Mouse (Mus musculus) lung, postnatal 0 days (tissue): Measurements from ENCODE around the gene Zfp366. TPM values are rescaled to one million over a fixed set of nuclear protein-coding genes. Genes with fewer than 3 reads are reported as not detected.

ENCODE experiments used
- ATAC-seq: fragments of 200-750 bp; cut with Nextera tagmentation; 2 replicates; pipeline ENCODE4 v1.8.0; 2017; ENCODE audit warnings: moderate library complexity
- DNase-seq: peaks from one replicate; pipeline ENCODE4 v3.0.0-alpha.2; 2016; ENCODE audit warnings: low spot score
- H3K27ac ChIP-seq: fragments of 300-500 bp; sonication (generic); 2 replicates; pipeline ENCODE4 v1.5.1; 2014; ENCODE audit warnings: antibody characterized with exemption, mild to moderate bottlenecking, low read length, mixed read lengths
- H3K27me3 ChIP-seq: fragments of 300-500 bp; sonication (generic); replicated peaks from 2 replicates; pipeline ENCODE4 v1.6.1; 2014; ENCODE audit warnings: low read length, mixed read lengths; ENCODE audit not compliant: insufficient read depth
- H3K36me3 ChIP-seq: fragments of 300-500 bp; sonication (generic); 2 replicates; pipeline ENCODE4 v1.6.1; 2014; ENCODE audit warnings: low read length, mixed read lengths; ENCODE audit not compliant: insufficient read depth
- H3K4me1 ChIP-seq: fragments of 300-500 bp; sonication (generic); 2 replicates; pipeline ENCODE4 v1.6.1; 2014; ENCODE audit warnings: antibody characterized with exemption, low read depth, low read length, mixed read lengths; ENCODE audit not compliant: insufficient read depth
- H3K4me2 ChIP-seq: fragments of 300-500 bp; sonication (generic); replicated peaks from 2 replicates; pipeline ENCODE4 v1.6.1; 2014; ENCODE audit warnings: low read depth, mild to moderate bottlenecking, low read length, moderate library complexity, mixed read lengths
- H3K4me3 ChIP-seq: fragments of 300-500 bp; sonication (generic); 2 replicates; pipeline ENCODE4 v1.5.1; 2014; ENCODE audit warnings: low read depth, low read length
- H3K9ac ChIP-seq: fragments of 300-500 bp; sonication (generic); replicated peaks from 2 replicates; pipeline ENCODE4 v1.6.1; 2014; ENCODE audit warnings: low read depth, mild to moderate bottlenecking
- H3K9me3 ChIP-seq: fragments of 300-500 bp; sonication (generic); 2 replicates; pipeline ENCODE4 v1.6.1; 2016; ENCODE audit warnings: low read length, mixed read lengths
- CTCF ChIP-seq: IDR thresholded peaks from 2 replicates; pipeline ENCODE4 v1.5.1; 2016; ENCODE audit warnings: antibody characterized with exemption, mild to moderate bottlenecking
- EP300 ChIP-seq: IDR thresholded peaks from 2 replicates; pipeline ENCODE4 v1.6.1; 2016; ENCODE audit warnings: antibody characterized with exemption, mild to moderate bottlenecking, control low read depth
- WGBS: fragments of 180-500 bp; shearing (Covaris S2); extraction: QIAGEN DNeasy Blood & Tissue Kit; methylation state at CpG from one replicate; pipeline ENCODE4 v1.1.7; 2014; 5-methylcytosine and 5-hydroxymethylcytosine counted together
- polyA plus RNA-seq: library from polyadenylated mRNA; unstranded; fragments of >200 nt; fragmentation: Nextera tagmentation; extraction: Ambion mirVana; gene quantifications from 2 replicates; pipeline ENCODE4 v1.2.1, GENCODE M21; 2015

The Zfp366 gene
- polyA plus RNA-seq, 1 experiment from 2014 or later: 1.6 TPM

GRCm38 (mm10) chr13:99183257-99183895 lies 1.2 kb upstream of the Zfp366 start:
- no peak overlapping the region for H3K4me3 ChIP-seq
- ATAC-seq (no peak), DNase-seq (no peak)
- H3K27me3 ChIP-seq: no peaks in the 10 kb centered on the region
- H3K36me3 ChIP-seq: no peaks in the 10 kb centered on the region
- no peak overlapping the region for H3K4me2 ChIP-seq
- peaks cover 7% of the 10 kb centered on the region; the same call in 1 of the 2 replicates for H3K4me1 ChIP-seq
- no peak overlapping the region for H3K9ac ChIP-seq
- no peak overlapping the region for H3K27ac ChIP-seq
- TF ChIP-seq CTCF (no peak), EP300 (no peak)
- H3K9me3 ChIP-seq: no peaks in the 10 kb centered on the region
- WGBS: 70% methylated on average over 3 of the region's 3 CpGs

GRCm38 (mm10) chr13:99185573-99185972 lies 950 bp downstream of the Zfp366 start:
- no peak overlapping the region for H3K27ac ChIP-seq

GRCm38 (mm10) chr13:99186138-99186853 lies 1.7 kb downstream of the Zfp366 start:
- H3K4me2 ChIP-seq: peak overlapping the region; percentile 51

More at GRCm38 (mm10) chr13:99185573-99185972, 950 bp downstream of the Zfp366 start:
- Histone ChIP-seq H3K27me3 (no peaks in the 10 kb centered on the region), H3K4me2 (peak overlapping the region; percentile 51), H3K4me3 (peak overlapping the region; percentile 28; the same call in 1 of the 2 replicates), H3K9me3 (no peaks in the 10 kb centered on the region), H3K36me3 (no peaks in the 10 kb centered on the region), H3K4me1 (peaks cover 7% of the 10 kb centered on the region; the same call in 1 of the 2 replicates), H3K9ac (no peak overlapping the region)
- WGBS: 58% methylated on average over 10 of the region's 10 CpGs
- DNase-seq (no peak), ATAC-seq (no peak)
- TF ChIP-seq EP300: no peak
- TF ChIP-seq CTCF: no peak

GRCm38 (mm10) chr13:99186859-99187258 lies 2.2 kb downstream of the Zfp366 start:
- 79% methylated on average over 7 of the region's 7 CpGs for WGBS
- Histone ChIP-seq H3K36me3 (no peaks in the 10 kb centered on the region), H3K4me1 (peaks cover 7% of the 10 kb centered on the region; the same call in 1 of the 2 replicates), H3K27ac (no peak overlapping the region), H3K27me3 (no peaks in the 10 kb centered on the region), H3K4me2 (peak overlapping the region; percentile 51; the same call in 1 of the 2 replicates), H3K9ac (no peak overlapping the region), H3K4me3 (0 out of 2 replicates have a peak overlapping the region, but pooled peaks have one; percentile 28), H3K9me3 (no peaks in the 10 kb centered on the region)
- TF ChIP-seq CTCF (no peak), EP300 (no peak)
- DNase-seq (no peak), ATAC-seq (no peak)

More at GRCm38 (mm10) chr13:99186138-99186853, 1.7 kb downstream of the Zfp366 start:
- TF ChIP-seq EP300 (no peak), CTCF (no peak)
- Histone ChIP-seq H3K27me3 (no peaks in the 10 kb centered on the region), H3K9me3 (no peaks in the 10 kb centered on the region), H3K27ac (0 out of 2 replicates have a peak overlapping the region, but pooled peaks have one; percentile 20), H3K36me3 (no peaks in the 10 kb centered on the region), H3K9ac (no peak overlapping the region), H3K4me3 (peak overlapping the region; percentile 28; the same call in 1 of the 2 replicates), H3K4me1 (peaks cover 7% of the 10 kb centered on the region; the same call in 1 of the 2 replicates)
- WGBS: 82% methylated on average over 10 of the region's 10 CpGs
- no peak for DNase-seq
- no peak for ATAC-seq

- Histone ChIP-seq H3K4me2 (peak overlapping the region; percentile 8; the same call in 1 of the 2 replicates), H3K4me3 (no peak overlapping the region), H3K27me3 (no peaks in the 10 kb centered on the region), H3K9me3 (no peaks in the 10 kb centered on the region), H3K36me3 (no peaks in the 10 kb centered on the region), H3K4me1 (peaks cover 7% of the 10 kb centered on the region; the same call in 1 of the 2 replicates), H3K27ac (no peak overlapping the region), H3K9ac (no peak overlapping the region)
- DNase-seq (no peak), ATAC-seq (no peak)
- TF ChIP-seq EP300 (no peak), CTCF (no peak)
- WGBS: 74% methylated on average over 11 of the region's 11 CpGs
These were observed 2.8 kb downstream of the Zfp366 start for GRCm38 (mm10) chr13:99187456-99187855.

GRCm38 (mm10) chr13:99188625-99189024 lies 4.0 kb downstream of the Zfp366 start:
- H3K36me3 ChIP-seq: no peaks in the 10 kb centered on the region
- no peak overlapping the region for H3K4me3 ChIP-seq
- 0 out of 2 replicates have a peak overlapping the region, but pooled peaks have one; percentile 28 for H3K27ac ChIP-seq
- H3K27me3 ChIP-seq: no peaks in the 10 kb centered on the region
- 38% methylated on average over 8 of the region's 8 CpGs for WGBS
- no peak overlapping the region for H3K4me2 ChIP-seq
- no peak overlapping the region for H3K9ac ChIP-seq
- no peaks in the 10 kb centered on the region for H3K9me3 ChIP-seq
- DNase-seq: no peak
- no peak for ATAC-seq
- TF ChIP-seq EP300 (no peak), CTCF (no peak)
- peaks cover 7% of the 10 kb centered on the region; the same call in 1 of the 2 replicates for H3K4me1 ChIP-seq
